Mouse (Mus musculus): ENCODE data around the gene Klhl5.

Klhl5 gene

GRCm38 (mm10) chr5:65146749-65147148, 39.4 kb downstream of the Klhl5 start:
- DNase-seq (ENCODE audit: low read depth, low spot score) = no peak

- DNase-seq (ENCODE audit: low read depth, low spot score) = no peak
Measured at GRCm38 (mm10) chr5:65149706-65150105, 42.4 kb downstream of the Klhl5 start.

GRCm38 (mm10) chr5:65150376-65150955, 43.1 kb downstream of the Klhl5 start:
- no peak for DNase-seq (ENCODE audit: low read depth, low spot score)

GRCm38 (mm10) chr5:65151276-65151675, 43.9 kb downstream of the Klhl5 start:
- DNase-seq (ENCODE audit: low read depth, low spot score) = no peak

GRCm38 (mm10) chr5:65151767-65152166, 44.4 kb downstream of the Klhl5 start:
- no peak for DNase-seq (ENCODE audit: low read depth, low spot score)

GRCm38 (mm10) chr5:65154287-65154686, 46.9 kb downstream of the Klhl5 start:
- no peak for DNase-seq (ENCODE audit: low read depth, low spot score)

GRCm38 (mm10) chr5:65156853-65157252, 49.5 kb downstream of the Klhl5 start:
- DNase-seq (ENCODE audit: low read depth, low spot score) = peak; percentile 45

GRCm38 (mm10) chr5:65157412-65158381, 50.4 kb downstream of the Klhl5 start:
- no peak for DNase-seq (ENCODE audit: low read depth, low spot score)

GRCm38 (mm10) chr5:65158696-65159305, 51.5 kb downstream of the Klhl5 start:
- no peak for DNase-seq (ENCODE audit: low read depth, low spot score)

- DNase-seq (ENCODE audit: low read depth, low spot score) = no peak
Measured at GRCm38 (mm10) chr5:65163001-65163400, 55.7 kb downstream of the Klhl5 start.

- DNase-seq (ENCODE audit: low read depth, low spot score) = no peak
Measured at GRCm38 (mm10) chr5:65163489-65164092, 56.3 kb downstream of the Klhl5 start.

GRCm38 (mm10) chr5:65170206-65170605, 62.9 kb downstream of the Klhl5 start:
- no peak for DNase-seq (ENCODE audit: low read depth, low spot score)

GRCm38 (mm10) chr5:65175035-65175917, 67.9 kb downstream of the Klhl5 start:
- no peak for DNase-seq (ENCODE audit: low read depth, low spot score)

- no peak for DNase-seq (ENCODE audit: low read depth, low spot score)
Measured at GRCm38 (mm10) chr5:65175918-65176484, 68.7 kb downstream of the Klhl5 start.

- no peak for DNase-seq (ENCODE audit: low read depth, low spot score)
Measured at GRCm38 (mm10) chr5:65177026-65177514, 69.7 kb downstream of the Klhl5 start.

GRCm38 (mm10) chr5:65178477-65178876, 71.1 kb downstream of the Klhl5 start:
- no peak for DNase-seq (ENCODE audit: low read depth, low spot score)

GRCm38 (mm10) chr5:65181160-65181793, 73.9 kb downstream of the Klhl5 start:
- no peak for DNase-seq (ENCODE audit: low read depth, low spot score)

GRCm38 (mm10) chr5:65181794-65182169, 74.4 kb downstream of the Klhl5 start:
- DNase-seq (ENCODE audit: low read depth, low spot score) = no peak

- no peak for DNase-seq (ENCODE audit: low read depth, low spot score)
Measured at GRCm38 (mm10) chr5:65182268-65182667, 74.9 kb downstream of the Klhl5 start.

GRCm38 (mm10) chr5:65191601-65192000, 84.3 kb downstream of the Klhl5 start:
- DNase-seq (ENCODE audit: low read depth, low spot score) = no peak

Measured in WW6 (cell line).